26 mouse cellular contexts compared by ENCODE assay signal in genomic region chr10:108209396-108209795, GRCm38 (mm10).
"Had no signal": no experiment of that assay in that cellular context is flagged by ENCODE, and none has a peak within 500 bp of the region (broad histone marks: within the 10 kb centered on the region; RNA-seq: fewer than 3 reads in every experiment).

No protein-coding gene starts in this region.

- ATAC-seq: hindbrain, embryonic 16.5 days; intestine, embryonic 16.5 days had no signal

- H3K4me2 ChIP-seq: heart, embryonic 12.5 days; hindbrain, embryonic 12.5 days; hindbrain, embryonic 14.5 days; kidney, embryonic 15.5 days; limb, embryonic 12.5 days; liver, embryonic 11.5 days; liver, embryonic 13.5 days had no signal

- H3K9ac ChIP-seq: heart, embryonic 12.5 days; hindbrain, embryonic 12.5 days; hindbrain, embryonic 14.5 days; kidney, embryonic 15.5 days; limb, embryonic 12.5 days; liver, embryonic 13.5 days had no signal

- DNase-seq: gastrocnemius, adult 2 months; gastrocnemius, postnatal 10 days; gastrocnemius, postnatal 25 days; heart, adult 18-20 months; heart, postnatal 10 days; heart, postnatal 4 days; kidney, adult 11 months; kidney, adult 2 months; kidney, adult 9 months; kidney, postnatal 14 days; kidney, postnatal 36 days; layer of hippocampus, adult 9-11 months; liver; liver, embryonic 13.5 days had no signal

- H3K4me3 ChIP-seq: gastrocnemius, adult 2 months; heart, embryonic 10.5 days; heart, embryonic 12.5 days; hindbrain, embryonic 10.5 days; hindbrain, embryonic 12.5 days; kidney, embryonic 15.5 days; limb, embryonic 10.5 days; limb, embryonic 12.5 days; liver, embryonic 13.5 days had no signal

- H3K9me3 ChIP-seq: heart, embryonic 10.5 days; heart, embryonic 12.5 days; hindbrain, embryonic 10.5 days; hindbrain, embryonic 12.5 days; kidney, embryonic 15.5 days; limb, embryonic 10.5 days; limb, embryonic 12.5 days; liver, embryonic 13.5 days had no signal

- H3K27ac ChIP-seq: gastrocnemius, adult 2 months; heart, embryonic 10.5 days; hindbrain, embryonic 10.5 days; hindbrain, embryonic 12.5 days; hindbrain, embryonic 14.5 days; kidney, embryonic 15.5 days; kidney, postnatal 0 days; limb, embryonic 10.5 days; limb, embryonic 12.5 days; liver, embryonic 13.5 days had no signal

- H3K27me3 ChIP-seq: heart, embryonic 12.5 days; hindbrain, embryonic 12.5 days; kidney, embryonic 15.5 days; limb, embryonic 12.5 days; liver, embryonic 13.5 days had no signal

- H3K4me1 ChIP-seq: hindbrain, embryonic 10.5 days; kidney, embryonic 15.5 days; limb, embryonic 10.5 days; limb, embryonic 12.5 days; liver, embryonic 13.5 days had no signal
